Mouse (Mus musculus): ENCODE measurements around the gene Rgs6.

Gene Rgs6

GRCm38 (mm10) chr12:82987661-82988060 is 399.6 kb downstream of the Rgs6 start:
- Histone ChIP-seq H3K36me3 (ENCODE audit: insufficient read depth, low read length) (no peaks in the 10 kb centered on the region), H3K9me3 (ENCODE audit: low read length) (no peaks in the 10 kb centered on the region), H3K4me1 (replicated peaks; ENCODE audit: low read depth, low read length) (no peaks in the 10 kb centered on the region), H3K27me3 (ENCODE audit: insufficient read depth, low read length) (no peaks in the 10 kb centered on the region), H3K4me3 (replicated peaks; ENCODE audit: low read length) (no peak overlapping the region)
- TF ChIP-seq CTCF (conservative IDR thresholded peaks at IDR 0.05; ENCODE audit: low read length) (no peak), POU5F1 (IDR thresholded peaks at IDR 0.05; ENCODE audit: borderline replicate concordance, low read length) (no peak), NANOG (IDR thresholded peaks at IDR 0.05; ENCODE audit: borderline replicate concordance, low read length) (no peak)

DNA sequence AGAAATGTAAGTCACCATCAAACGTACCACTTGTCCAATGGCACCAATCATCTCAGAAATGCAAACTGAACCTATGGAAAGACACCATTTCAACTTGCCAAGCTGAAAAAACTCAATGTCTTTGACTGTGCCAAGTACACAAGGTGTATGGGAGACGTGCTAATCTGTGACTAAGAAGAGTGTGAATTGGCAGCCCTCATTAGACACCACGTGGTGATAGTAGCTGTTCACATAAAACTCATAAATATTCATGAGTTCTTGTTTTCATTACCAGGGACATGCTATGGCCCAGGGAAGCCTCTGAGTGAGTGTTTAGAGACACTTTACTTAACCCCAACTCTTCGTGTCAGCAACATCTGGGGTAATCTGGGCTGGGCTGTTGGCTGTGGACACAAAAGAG is 405.8 kb downstream of the Rgs6 start:
- no peaks in the 10 kb centered on the region for H3K4me1 ChIP-seq (replicated peaks; ENCODE audit: low read depth, low read length)
- no peak overlapping the region for H3K4me3 ChIP-seq (replicated peaks; ENCODE audit: low read length)
- no peaks in the 10 kb centered on the region for H3K27me3 ChIP-seq (ENCODE audit: insufficient read depth, low read length)
- H3K9me3 ChIP-seq (ENCODE audit: low read length) = peaks cover 5% of the 10 kb centered on the region; the same call in 1 of the 2 replicates
- no peak for TF ChIP-seq CTCF (conservative IDR thresholded peaks at IDR 0.05; ENCODE audit: low read length)
- TF ChIP-seq POU5F1 (IDR thresholded peaks at IDR 0.05; ENCODE audit: borderline replicate concordance, low read length) = no peak
- no peak for TF ChIP-seq NANOG (IDR thresholded peaks at IDR 0.05; ENCODE audit: borderline replicate concordance, low read length)
- H3K36me3 ChIP-seq (ENCODE audit: insufficient read depth, low read length) = no peaks in the 10 kb centered on the region

GRCm38 (mm10) chr12:82996775-82997174 is 408.7 kb downstream of the Rgs6 start:
- Histone ChIP-seq H3K4me3 (replicated peaks; ENCODE audit: low read length) (no peak overlapping the region), H3K4me1 (replicated peaks; ENCODE audit: low read depth, low read length) (no peaks in the 10 kb centered on the region), H3K36me3 (ENCODE audit: insufficient read depth, low read length) (no peaks in the 10 kb centered on the region), H3K27me3 (ENCODE audit: insufficient read depth, low read length) (0 out of 2 replicates have a peak, but pooled peaks cover 3% of the 10 kb centered on the region), H3K9me3 (ENCODE audit: low read length) (peaks cover 16% of the 10 kb centered on the region; the same call in 1 of the 2 replicates)
- TF ChIP-seq CTCF (conservative IDR thresholded peaks at IDR 0.05; ENCODE audit: low read length) (no peak), POU5F1 (IDR thresholded peaks at IDR 0.05; ENCODE audit: borderline replicate concordance, low read length) (no peak), NANOG (IDR thresholded peaks at IDR 0.05; ENCODE audit: borderline replicate concordance, low read length) (no peak)

GRCm38 (mm10) chr12:82998682-82999332 is 410.7 kb downstream of the Rgs6 start:
- 0 out of 2 replicates have a peak, but pooled peaks cover 3% of the 10 kb centered on the region for H3K27me3 ChIP-seq (ENCODE audit: insufficient read depth, low read length)
- no peaks in the 10 kb centered on the region for H3K36me3 ChIP-seq (ENCODE audit: insufficient read depth, low read length)
- peaks cover 16% of the 10 kb centered on the region; the same call in 1 of the 2 replicates for H3K9me3 ChIP-seq (ENCODE audit: low read length)
- no peaks in the 10 kb centered on the region for H3K4me1 ChIP-seq (replicated peaks; ENCODE audit: low read depth, low read length)
- TF ChIP-seq CTCF (conservative IDR thresholded peaks at IDR 0.05; ENCODE audit: low read length) (no peak), NANOG (IDR thresholded peaks at IDR 0.05; ENCODE audit: borderline replicate concordance, low read length) (no peak), POU5F1 (IDR thresholded peaks at IDR 0.05; ENCODE audit: borderline replicate concordance, low read length) (no peak)
- H3K4me3 ChIP-seq (replicated peaks; ENCODE audit: low read length) = no peak overlapping the region

DNA sequence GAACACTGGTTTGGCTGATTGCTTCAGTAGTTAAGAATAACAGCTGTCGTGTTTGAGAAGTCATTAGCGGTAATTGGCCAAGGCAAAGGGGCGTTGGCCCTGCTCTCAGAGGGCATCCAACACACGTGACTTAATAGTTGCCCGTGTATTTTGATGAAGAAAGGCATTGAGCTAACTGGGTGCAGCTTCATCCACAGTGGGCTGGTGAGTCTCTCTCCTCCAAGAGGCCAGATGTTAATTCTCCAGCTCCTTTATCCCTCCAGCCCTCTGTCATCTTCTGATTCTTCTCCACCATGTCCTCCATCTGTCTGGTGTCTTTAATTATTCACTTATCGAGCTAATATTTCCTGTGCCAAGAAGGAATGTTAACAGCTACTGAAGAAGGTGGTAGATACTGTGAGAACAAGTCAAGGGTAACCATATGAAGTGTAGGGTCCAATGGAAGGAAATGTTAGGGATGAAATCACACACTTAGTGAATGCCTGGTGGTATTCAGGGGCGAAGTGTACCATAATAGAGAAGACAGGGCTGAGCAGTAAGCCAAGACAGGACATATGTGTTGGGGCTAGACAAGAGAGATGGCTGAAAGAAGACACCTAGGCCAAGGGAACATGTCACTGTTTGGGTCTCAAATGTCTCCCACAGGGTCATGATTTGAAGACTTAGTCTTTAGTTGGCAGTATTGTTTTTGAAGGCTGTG is 411.4 kb downstream of the Rgs6 start:
- TF ChIP-seq POU5F1 (IDR thresholded peaks at IDR 0.05; ENCODE audit: borderline replicate concordance, low read length) (no peak), CTCF (conservative IDR thresholded peaks at IDR 0.05; ENCODE audit: low read length) (no peak), NANOG (IDR thresholded peaks at IDR 0.05; ENCODE audit: borderline replicate concordance, low read length) (no peak)
- 0 out of 2 replicates have a peak, but pooled peaks cover 3% of the 10 kb centered on the region for H3K27me3 ChIP-seq (ENCODE audit: insufficient read depth, low read length)

DNA sequence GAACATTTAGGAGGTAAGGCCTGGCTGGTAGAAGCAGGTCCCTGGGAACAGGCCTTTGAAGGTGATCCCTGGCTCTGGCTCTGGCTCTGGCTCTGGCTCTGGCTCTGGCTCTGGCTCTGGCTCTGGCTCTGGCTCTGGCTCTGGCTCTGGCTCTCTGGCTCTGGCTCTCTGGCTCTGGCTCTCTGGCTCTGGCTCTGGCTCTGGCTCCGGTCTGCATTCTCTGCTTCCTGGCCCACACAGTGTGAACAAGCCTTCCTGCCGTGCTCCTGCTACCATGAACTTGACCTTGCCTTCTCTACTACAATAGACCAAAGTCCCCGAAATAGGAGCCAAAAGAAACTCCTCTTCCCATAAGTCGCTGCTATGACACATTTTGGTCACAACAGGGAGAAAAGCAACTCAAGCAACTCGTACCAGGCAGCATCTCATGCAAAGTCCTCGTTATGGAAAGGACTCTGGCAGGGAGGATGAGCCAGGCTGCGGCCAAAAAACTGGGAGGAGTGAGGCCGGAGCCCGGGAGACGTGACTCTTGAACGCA is 412.0 kb downstream of the Rgs6 start:
- H3K27me3 ChIP-seq (ENCODE audit: insufficient read depth, low read length) = 0 out of 2 replicates have a peak, but pooled peaks cover 3% of the 10 kb centered on the region
- TF ChIP-seq CTCF (conservative IDR thresholded peaks at IDR 0.05; ENCODE audit: low read length) = no peak
- no peaks in the 10 kb centered on the region for H3K36me3 ChIP-seq (ENCODE audit: insufficient read depth, low read length)
- peaks cover 16% of the 10 kb centered on the region; the same call in 1 of the 2 replicates for H3K9me3 ChIP-seq (ENCODE audit: low read length)
- no peaks in the 10 kb centered on the region for H3K4me1 ChIP-seq (replicated peaks; ENCODE audit: low read depth, low read length)
- no peak overlapping the region for H3K4me3 ChIP-seq (replicated peaks; ENCODE audit: low read length)

More for the DNA sequence above, 411.4 kb downstream of the Rgs6 start:
- Histone ChIP-seq H3K9me3 (ENCODE audit: low read length) (peaks cover 16% of the 10 kb centered on the region; the same call in 1 of the 2 replicates), H3K4me1 (replicated peaks; ENCODE audit: low read depth, low read length) (no peaks in the 10 kb centered on the region), H3K36me3 (ENCODE audit: insufficient read depth, low read length) (no peaks in the 10 kb centered on the region), H3K4me3 (replicated peaks; ENCODE audit: low read length) (no peak overlapping the region)

GRCm38 (mm10) chr12:83000957-83001356 is 412.9 kb downstream of the Rgs6 start:
- H3K4me1 ChIP-seq (replicated peaks; ENCODE audit: low read depth, low read length) = no peaks in the 10 kb centered on the region
- 0 out of 2 replicates have a peak, but pooled peaks cover 3% of the 10 kb centered on the region for H3K27me3 ChIP-seq (ENCODE audit: insufficient read depth, low read length)
- H3K36me3 ChIP-seq (ENCODE audit: insufficient read depth, low read length) = no peaks in the 10 kb centered on the region
- TF ChIP-seq NANOG (IDR thresholded peaks at IDR 0.05; ENCODE audit: borderline replicate concordance, low read length) (no peak), POU5F1 (IDR thresholded peaks at IDR 0.05; ENCODE audit: borderline replicate concordance, low read length) (no peak)
- peaks cover 16% of the 10 kb centered on the region; the same call in 1 of the 2 replicates for H3K9me3 ChIP-seq (ENCODE audit: low read length)
- no peak overlapping the region for H3K4me3 ChIP-seq (replicated peaks; ENCODE audit: low read length)

GRCm38 (mm10) chr12:83004014-83004682 is 416.1 kb downstream of the Rgs6 start:
- 0 out of 2 replicates have a peak, but pooled peaks cover 3% of the 10 kb centered on the region for H3K27me3 ChIP-seq (ENCODE audit: insufficient read depth, low read length)
- TF ChIP-seq POU5F1 (IDR thresholded peaks at IDR 0.05; ENCODE audit: borderline replicate concordance, low read length) (no peak), CTCF (conservative IDR thresholded peaks at IDR 0.05; ENCODE audit: low read length) (no peak), NANOG (IDR thresholded peaks at IDR 0.05; ENCODE audit: borderline replicate concordance, low read length) (no peak)

More at GRCm38 (mm10) chr12:83004014-83004682, 416.1 kb downstream of the Rgs6 start:
- Histone ChIP-seq H3K4me1 (replicated peaks; ENCODE audit: low read depth, low read length) (no peaks in the 10 kb centered on the region), H3K4me3 (replicated peaks; ENCODE audit: low read length) (no peak overlapping the region), H3K36me3 (ENCODE audit: insufficient read depth, low read length) (no peaks in the 10 kb centered on the region), H3K9me3 (ENCODE audit: low read length) (peaks cover 22% of the 10 kb centered on the region; the same call in 1 of the 2 replicates)

Data from E14TG2a.4 (cell line).